Mouse (Mus musculus) heart, embryonic 15.5 days (tissue): ENCODE measurements at regions not wholly inside any gene's neighbourhood (a gene's known extent, or its start where the extent isn't known, plus 50 kb on each side); places are given as distances from the start of the nearest gene placed in this dataset.

Source experiments
- ATAC-seq: fragments of 200-750 bp; cut with Nextera tagmentation; replicated peaks from 2 replicates; pipeline ENCODE4 v1.8.0; 2017; ENCODE audit warnings: low read depth, moderate TSS enrichment; ENCODE audit not compliant: insufficient number of reproducible peaks, insufficient read depth, low FRiP score
- H3K27ac ChIP-seq: fragments of 300-500 bp; sonication (generic); 2 replicates; pipeline ENCODE4 v1.5.1; 2015; ENCODE audit warnings: mild to moderate bottlenecking, inconsistent platforms
- H3K27me3 ChIP-seq: fragments of 300-500 bp; sonication (generic); 2 replicates; pipeline ENCODE4 v1.6.1; 2015; ENCODE audit warnings: inconsistent platforms
- H3K36me3 ChIP-seq: fragments of 300-500 bp; sonication (generic); 2 replicates; pipeline ENCODE4 v1.6.1; 2015; ENCODE audit warnings: mild to moderate bottlenecking, inconsistent platforms
- H3K4me1 ChIP-seq: fragments of 300-500 bp; sonication (generic); replicated peaks from 2 replicates; pipeline ENCODE4 v1.6.1; 2015; ENCODE audit warnings: inconsistent platforms
- H3K4me2 ChIP-seq: fragments of 300-500 bp; sonication (generic); 2 replicates; pipeline ENCODE4 v1.6.1; 2015; ENCODE audit warnings: inconsistent platforms, mild to moderate bottlenecking, moderate library complexity
- H3K4me3 ChIP-seq: fragments of 300-500 bp; sonication (generic); 2 replicates; pipeline ENCODE4 v1.5.1; 2015; ENCODE audit warnings: mild to moderate bottlenecking, inconsistent platforms
- H3K9ac ChIP-seq: fragments of 300-500 bp; sonication (generic); 2 replicates; pipeline ENCODE4 v1.6.1; 2015; ENCODE audit warnings: mild to moderate bottlenecking, inconsistent platforms
- H3K9me3 ChIP-seq: fragments of 300-500 bp; sonication (generic); replicated peaks from 2 replicates; pipeline ENCODE4 v1.6.1; 2016; ENCODE audit warnings: inconsistent platforms
- WGBS: fragments of 180-500 bp; shearing (Covaris S2); methylation state at CpG from one replicate; pipeline ENCODE4 v1.1.7; 2015; ENCODE audit warnings: mixed read lengths; 5-methylcytosine and 5-hydroxymethylcytosine counted together

- Histone ChIP-seq H3K4me3 (no peak overlapping the region), H3K4me2 (no peak overlapping the region), H3K4me1 (peaks cover 26% of the 10 kb centered on the region), H3K36me3 (no peaks in the 10 kb centered on the region), H3K27ac (no peak overlapping the region), H3K27me3 (no peaks in the 10 kb centered on the region), H3K9me3 (no peaks in the 10 kb centered on the region), H3K9ac (no peak overlapping the region)
- no peak for ATAC-seq
- 80% methylated on average over 3 of the region's 3 CpGs for WGBS
These were observed 98.4 kb downstream of the Gm10604 start for GRCm38 (mm10) chr4:11882666-11883065.

DNA sequence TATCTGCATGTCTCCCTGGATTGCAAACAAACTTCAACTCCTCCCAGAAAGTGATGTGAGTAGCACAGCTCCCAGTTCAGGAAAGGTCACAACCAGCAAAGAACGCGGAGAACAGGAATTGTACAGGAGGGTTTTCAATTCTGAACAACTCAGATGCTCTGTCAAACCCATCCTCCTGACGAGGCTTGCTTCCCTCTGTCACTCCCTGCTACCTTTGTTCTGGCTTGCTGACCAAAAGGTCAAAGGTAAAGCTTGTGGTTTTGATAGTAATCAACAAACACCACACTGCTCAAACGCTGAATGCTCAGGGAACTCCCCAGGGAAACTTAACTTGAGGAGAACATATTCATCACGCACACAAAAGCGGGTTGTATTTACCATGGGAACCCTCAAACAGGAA, 102.4 kb downstream of the Gm10604 start:
- Histone ChIP-seq H3K9me3 (no peaks in the 10 kb centered on the region), H3K27me3 (no peaks in the 10 kb centered on the region), H3K4me3 (no peak overlapping the region), H3K27ac (peak overlapping the region; percentile 10), H3K9ac (no peak overlapping the region), H3K4me2 (no peak overlapping the region), H3K36me3 (no peaks in the 10 kb centered on the region), H3K4me1 (peaks cover 26% of the 10 kb centered on the region)
- WGBS = 65% methylated on average over 6 of the region's 6 CpGs
- ATAC-seq = no peak

GRCm38 (mm10) chr4:11877945-11878344, 103.1 kb downstream of the Gm10604 start:
- Histone ChIP-seq H3K36me3 (no peaks in the 10 kb centered on the region), H3K9me3 (no peaks in the 10 kb centered on the region), H3K4me1 (peaks cover 26% of the 10 kb centered on the region), H3K27ac (peak overlapping the region; percentile 10), H3K27me3 (no peaks in the 10 kb centered on the region), H3K4me3 (no peak overlapping the region), H3K9ac (no peak overlapping the region), H3K4me2 (no peak overlapping the region)
- 36% methylated on average over 4 of the region's 4 CpGs for WGBS
- ATAC-seq = no peak; the same call in 1 of the 2 replicates

DNA sequence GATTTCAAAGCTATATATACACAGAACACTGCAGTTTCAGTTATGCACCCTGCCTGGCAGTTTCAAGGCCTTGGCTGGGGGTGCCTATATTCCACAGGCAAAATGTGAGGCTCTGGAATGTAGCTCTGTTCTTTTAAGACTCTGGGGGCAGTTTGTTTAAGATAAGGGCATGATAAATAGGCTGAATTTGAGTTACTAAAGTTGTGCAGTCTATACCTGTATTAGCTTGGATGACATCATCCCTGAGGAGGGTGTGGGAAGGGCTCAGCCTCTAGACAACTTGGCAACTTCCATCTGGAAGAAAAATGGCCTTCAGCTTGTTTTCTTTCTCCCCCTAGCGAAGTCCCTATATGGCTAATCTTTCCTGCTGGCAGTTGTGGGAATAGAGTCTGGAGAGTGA, 105.1 kb downstream of the Gm10604 start:
- WGBS = 53% methylated on average over 1 of the region's 1 CpGs
- ATAC-seq = 0 out of 2 replicates have a peak, but pooled peaks have one; percentile 16
- peak overlapping the region; percentile 24; the same call in 1 of the 2 replicates for H3K27ac ChIP-seq

GRCm38 (mm10) chr4:11874586-11875264, 106.3 kb downstream of the Gm10604 start:
- Histone ChIP-seq H3K4me3 (no peak overlapping the region), H3K27me3 (no peaks in the 10 kb centered on the region), H3K4me1 (peaks cover 30% of the 10 kb centered on the region), H3K36me3 (no peaks in the 10 kb centered on the region), H3K4me2 (no peak overlapping the region), H3K9ac (no peak overlapping the region), H3K9me3 (no peaks in the 10 kb centered on the region), H3K27ac (0 out of 2 replicates have a peak overlapping the region, but pooled peaks have one; percentile 19)
- ATAC-seq = no peak
- WGBS = 73% methylated on average over 4 of the region's 4 CpGs

More for the DNA sequence above, 105.1 kb downstream of the Gm10604 start:
- Histone ChIP-seq H3K4me2 (no peak overlapping the region), H3K4me1 (peaks cover 26% of the 10 kb centered on the region), H3K9me3 (no peaks in the 10 kb centered on the region), H3K9ac (no peak overlapping the region), H3K27me3 (no peaks in the 10 kb centered on the region), H3K36me3 (no peaks in the 10 kb centered on the region), H3K4me3 (no peak overlapping the region)

DNA sequence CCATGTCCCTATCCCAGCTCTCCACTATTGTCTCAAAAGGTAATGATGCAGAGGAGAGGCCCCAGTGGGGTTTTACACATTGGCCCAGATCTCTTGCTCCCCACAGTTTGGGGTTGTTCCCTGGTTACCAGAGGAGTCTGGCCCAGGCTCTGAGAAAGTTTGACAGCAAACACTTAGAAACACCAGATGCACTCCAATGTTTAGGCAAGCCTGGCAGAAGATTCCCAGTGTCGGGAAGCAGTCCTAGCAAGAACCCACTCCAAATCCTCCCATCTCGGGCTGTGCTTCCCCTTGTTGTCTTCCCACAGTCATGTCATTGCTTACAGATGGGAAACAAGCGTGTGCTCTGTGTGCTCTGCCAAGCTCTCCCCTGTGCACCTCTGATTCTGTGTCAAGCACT, 109.0 kb downstream of the Gm10604 start:
- Histone ChIP-seq H3K4me3 (no peak overlapping the region), H3K27ac (no peak overlapping the region), H3K4me2 (no peak overlapping the region), H3K4me1 (peaks cover 16% of the 10 kb centered on the region), H3K36me3 (no peaks in the 10 kb centered on the region), H3K27me3 (no peaks in the 10 kb centered on the region), H3K9ac (no peak overlapping the region), H3K9me3 (no peaks in the 10 kb centered on the region)
- WGBS = 77% methylated on average over 3 of the region's 3 CpGs
- no peak for ATAC-seq

- WGBS = 47% methylated on average over 5 of the region's 5 CpGs
- Histone ChIP-seq H3K27ac (peak overlapping the region; percentile 28; the same call in 1 of the 2 replicates), H3K4me1 (peaks cover 7% of the 10 kb centered on the region), H3K9me3 (no peaks in the 10 kb centered on the region), H3K27me3 (no peaks in the 10 kb centered on the region), H3K36me3 (no peaks in the 10 kb centered on the region), H3K4me3 (no peak overlapping the region), H3K9ac (no peak overlapping the region), H3K4me2 (no peak overlapping the region)
- ATAC-seq = no peak; the same call in 1 of the 2 replicates
These were observed 111.3 kb downstream of the Gm10604 start for GRCm38 (mm10) chr4:11869721-11870120.

DNA sequence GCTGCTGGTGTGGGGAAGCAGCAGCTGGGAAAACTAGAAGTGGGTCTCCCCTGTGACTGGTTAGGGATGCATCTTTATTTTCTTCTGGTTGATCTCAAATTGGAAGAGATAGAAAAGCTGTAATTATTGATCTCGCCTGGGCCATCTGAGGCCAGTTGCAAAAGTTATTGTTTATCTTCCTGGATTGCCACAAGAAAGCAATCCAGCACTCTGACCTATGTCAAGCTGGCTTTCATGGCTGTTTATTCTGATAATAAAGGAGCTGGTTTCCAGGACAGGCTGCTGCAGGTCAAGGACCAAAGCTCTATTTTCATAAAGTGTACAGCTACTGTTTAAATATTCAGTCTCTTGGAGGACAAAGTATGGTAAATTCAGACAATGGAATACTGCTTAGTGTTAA, 112.5 kb downstream of the Gm10604 start:
- Histone ChIP-seq H3K36me3 (no peaks in the 10 kb centered on the region), H3K4me1 (peaks cover 7% of the 10 kb centered on the region), H3K4me3 (no peak overlapping the region), H3K27ac (no peak overlapping the region), H3K9ac (no peak overlapping the region), H3K27me3 (no peaks in the 10 kb centered on the region), H3K4me2 (no peak overlapping the region), H3K9me3 (no peaks in the 10 kb centered on the region)
- ATAC-seq = no peak
- WGBS = 82% methylated on average over 1 of the region's 1 CpGs
